Mouse (Mus musculus) liver, embryonic 11.5 days (tissue): ENCODE data around the gene AL607142.1. TPM values are rescaled to one million over a fixed set of nuclear protein-coding genes. Genes with fewer than 3 reads are reported as not detected.

ENCODE experiments used
- polyA plus RNA-seq: library from polyadenylated mRNA; unstranded; fragments of >200 nt; fragmentation: Nextera tagmentation; extraction: Ambion mirVana; gene quantifications from 2 replicates; pipeline ENCODE4 v1.2.1, GENCODE M21; 2014

The AL607142.1 gene
- polyA plus RNA-seq, 1 experiment from 2014 or later, result not detected

Other genes with a start within 250 kb of the AL607142.1 start
- gene Edn2, start 96.2 kb downstream of the AL607142.1 start, polyA plus RNA-seq, result 0.25 and 0.59 TPM in 2 replicates
- 0.06 and 0.14 TPM in 2 replicates for gene Foxo6, start 222.4 kb downstream of the AL607142.1 start, polyA plus RNA-seq